Mouse (Mus musculus) adipocyte (in vitro differentiated cells): ENCODE measurements around the gene Cog3.
"Not testable (repeated sequence)": the region's sequence is repeated elsewhere in the genome, so short reads cannot be mapped to it uniquely, and the experiment has no call there.

Source experiments
- DNase-seq: peaks from one replicate; pipeline ENCODE4 v3.0.0-alpha.2; 2016; ENCODE audit warnings: low spot score

Gene Cog3

DNA sequence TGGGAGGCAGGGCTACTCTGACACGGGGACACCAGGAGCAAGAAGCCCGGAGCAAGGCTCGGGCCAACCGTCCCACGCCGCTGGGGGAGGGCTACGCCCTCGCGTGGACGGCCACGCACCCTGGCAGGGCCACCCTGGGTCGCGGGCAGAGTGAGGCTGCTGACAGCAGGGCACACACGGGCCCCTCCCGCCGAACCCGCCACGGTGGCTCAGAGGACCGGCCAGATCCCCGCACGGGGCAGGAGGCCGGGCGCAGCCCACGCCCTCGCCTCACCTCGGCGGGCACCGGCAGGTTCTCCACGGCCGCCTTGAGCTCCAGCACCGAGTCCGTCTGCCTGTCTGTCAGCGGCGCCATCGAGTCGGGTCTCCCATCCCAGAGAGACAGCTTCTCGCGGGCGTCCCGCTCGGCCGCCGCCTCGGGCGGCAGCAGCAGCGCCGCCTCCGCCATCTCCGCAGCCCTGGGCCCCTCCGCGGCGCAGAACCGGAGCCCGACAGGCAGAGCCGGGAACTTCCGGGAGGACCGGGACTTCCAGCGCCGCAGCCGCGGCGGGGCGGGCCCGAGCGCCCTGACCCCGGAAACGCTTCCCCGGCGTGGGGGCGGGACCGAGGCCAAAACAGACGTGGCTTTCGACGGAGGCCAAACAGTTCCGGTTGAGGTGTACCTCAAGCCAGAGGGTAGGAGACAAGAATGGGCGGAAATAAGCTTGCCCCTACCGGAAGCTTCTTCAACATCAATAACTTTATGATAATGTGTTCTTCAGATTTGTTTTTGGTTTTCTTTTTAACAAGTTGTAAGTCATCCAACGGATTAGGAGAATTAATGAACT, at the start of gene Cog3:
Gene Cog3, minus strand, starts transcription at position 527 of the 827 bp plus-strand sequence.
- DNase-seq, result peak; percentile 96

DNA sequence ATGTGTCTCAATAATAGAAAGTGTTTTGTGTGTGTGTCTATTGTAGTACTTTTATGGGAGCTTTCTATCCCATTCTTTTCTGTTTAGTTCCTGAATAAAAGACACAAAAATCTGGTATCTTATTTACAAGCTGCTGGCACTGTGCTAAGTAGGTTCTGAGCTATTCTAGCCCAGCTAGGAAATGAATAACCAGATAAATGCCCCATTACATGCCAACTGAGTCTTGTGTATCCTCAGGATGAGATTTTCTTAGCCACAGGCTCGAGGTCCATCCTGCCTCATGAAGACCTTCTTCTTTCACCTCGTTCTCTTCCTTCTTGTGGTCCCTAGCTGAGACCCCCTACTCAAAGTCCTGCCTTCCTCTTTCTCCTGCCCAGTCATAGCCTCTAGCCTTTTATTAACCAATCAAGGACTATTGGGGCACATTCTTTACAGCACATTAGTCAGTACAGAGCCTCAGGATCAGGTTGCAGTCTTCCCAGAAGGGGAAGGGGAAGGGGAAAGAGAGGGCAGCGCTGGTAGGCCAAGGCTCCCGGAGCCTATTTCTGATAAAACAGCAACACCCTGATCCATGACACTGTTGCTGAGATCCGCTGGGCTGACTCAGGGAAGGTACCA, 43.6 kb upstream of the Cog3 start:
- peak; percentile 67 for DNase-seq

DNA sequence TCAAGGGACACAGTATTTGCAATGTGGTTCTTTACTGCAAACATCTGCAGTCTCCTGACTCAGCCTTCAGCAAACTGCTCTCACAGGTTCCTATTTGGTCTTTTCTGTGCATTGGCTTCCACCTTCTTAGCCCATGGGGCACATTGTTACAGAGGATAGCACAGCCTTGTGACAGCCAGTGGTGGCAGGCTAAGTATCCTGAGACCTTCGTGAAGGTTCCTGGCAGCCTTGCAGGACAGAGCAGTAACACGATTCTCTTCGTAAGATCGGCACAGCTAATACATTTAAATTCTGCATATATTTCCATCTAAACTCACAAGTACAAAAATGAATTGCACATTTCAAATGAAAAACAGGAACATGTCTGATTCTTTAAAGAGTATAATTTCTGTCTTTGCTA, 41.6 kb upstream of the Cog3 start:
- DNase-seq, result no peak

DNA sequence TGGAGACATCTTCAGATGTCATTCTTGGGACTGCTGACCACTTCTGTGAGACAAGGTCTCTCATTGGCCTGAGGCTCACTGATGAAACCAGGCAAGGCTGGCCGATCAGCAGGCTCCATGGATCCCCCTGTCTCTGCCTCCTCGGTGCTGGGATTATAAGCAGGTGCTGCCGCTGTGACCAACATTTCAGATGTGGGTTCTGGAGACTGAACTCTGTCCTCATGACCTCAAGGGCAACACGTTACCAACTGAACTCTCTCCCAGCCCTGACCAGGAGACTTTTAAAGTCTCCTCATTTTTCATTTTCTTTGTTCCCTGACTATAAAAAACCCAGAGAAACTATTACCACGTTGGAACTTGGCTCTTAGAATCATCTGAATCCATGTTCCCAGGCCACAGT, 40.4 kb upstream of the Cog3 start:
- DNase-seq, result no peak

DNA sequence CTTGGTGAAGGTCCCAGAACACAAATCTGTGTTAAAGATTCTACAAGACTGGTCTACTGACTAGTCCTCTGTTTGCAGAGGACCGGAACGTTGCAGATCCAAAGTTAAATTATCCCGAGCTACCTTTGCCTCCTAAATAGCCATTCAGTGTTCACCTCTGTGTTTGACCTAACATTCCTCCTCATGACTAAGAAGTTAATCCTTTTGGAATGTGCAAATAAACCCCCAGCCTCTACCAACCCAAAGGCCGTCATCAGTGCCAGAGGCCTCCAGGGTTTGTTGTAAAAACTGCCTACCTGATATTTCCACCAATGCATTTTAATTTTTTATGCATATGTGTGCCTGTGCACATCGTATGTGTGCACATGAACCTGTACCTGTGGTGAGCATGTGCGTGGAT, 40.0 kb upstream of the Cog3 start:
- no peak for DNase-seq

DNA sequence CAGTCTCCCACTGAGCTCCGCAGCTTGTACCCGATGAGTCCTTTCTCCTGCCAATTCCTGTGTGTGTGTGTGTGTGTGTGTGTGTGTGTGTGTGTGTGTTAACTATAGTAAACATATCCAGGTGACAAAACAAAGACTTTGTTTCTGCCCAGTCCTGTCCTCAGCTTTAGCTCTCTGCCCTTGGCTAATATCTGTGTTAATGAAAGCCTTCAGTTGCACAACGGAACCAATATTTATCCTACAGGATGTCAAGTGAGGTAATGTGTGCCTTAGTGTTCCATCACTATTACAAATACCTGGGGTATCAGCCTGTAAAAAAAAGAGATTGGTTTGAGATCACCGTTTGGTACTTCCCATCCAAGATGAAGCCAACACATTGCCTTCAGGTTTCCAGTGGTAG, 38.8 kb upstream of the Cog3 start:
- no peak for DNase-seq

DNA sequence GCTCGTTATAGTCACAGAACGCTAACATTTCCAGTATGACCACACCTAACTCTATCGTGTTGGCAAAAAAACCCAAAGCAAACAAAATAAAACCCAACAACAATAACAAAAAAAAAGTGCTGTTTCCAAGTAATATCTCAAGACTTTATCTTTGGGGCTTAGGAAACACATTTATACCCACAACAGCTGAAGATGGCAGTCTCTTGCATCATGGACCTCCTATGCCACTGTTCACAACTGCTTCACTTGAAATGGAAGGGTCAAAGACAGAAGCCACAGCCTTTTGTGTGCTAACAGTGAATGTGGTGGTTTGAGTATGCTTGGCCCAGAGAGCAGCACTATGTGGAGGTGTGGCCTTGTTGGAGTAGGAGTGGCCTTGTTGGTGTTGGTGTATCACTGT, 37.1 kb upstream of the Cog3 start:
- DNase-seq, result no peak

DNA sequence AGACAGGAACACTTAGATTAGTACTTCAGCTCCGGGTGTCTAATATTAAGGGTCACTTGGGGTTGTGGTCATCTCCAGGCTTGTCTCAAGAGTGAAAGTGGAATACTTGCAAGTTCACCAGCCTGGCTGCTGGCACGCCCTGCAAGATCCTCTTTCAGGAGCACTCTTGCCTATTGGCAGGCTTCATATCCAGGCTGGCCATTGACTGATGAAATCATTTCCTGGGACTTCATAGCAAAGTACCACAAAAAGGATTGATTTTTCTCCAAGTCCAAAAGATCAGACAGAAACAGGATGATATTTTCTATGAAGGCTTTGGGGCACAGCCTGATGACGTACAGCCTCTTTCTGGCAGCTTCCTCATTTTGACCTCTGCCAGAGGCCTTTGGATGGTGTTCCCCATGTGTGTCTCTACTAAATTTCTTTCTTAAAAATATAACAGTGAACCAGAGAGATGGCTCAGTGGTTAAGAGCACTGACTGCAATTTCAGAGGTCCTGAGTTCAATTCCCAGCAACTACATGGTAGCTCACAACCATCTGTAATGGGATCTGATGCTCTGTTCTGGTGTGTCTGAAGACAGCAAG, 36.2 kb upstream of the Cog3 start:
- DNase-seq, result peak; percentile 70

DNA sequence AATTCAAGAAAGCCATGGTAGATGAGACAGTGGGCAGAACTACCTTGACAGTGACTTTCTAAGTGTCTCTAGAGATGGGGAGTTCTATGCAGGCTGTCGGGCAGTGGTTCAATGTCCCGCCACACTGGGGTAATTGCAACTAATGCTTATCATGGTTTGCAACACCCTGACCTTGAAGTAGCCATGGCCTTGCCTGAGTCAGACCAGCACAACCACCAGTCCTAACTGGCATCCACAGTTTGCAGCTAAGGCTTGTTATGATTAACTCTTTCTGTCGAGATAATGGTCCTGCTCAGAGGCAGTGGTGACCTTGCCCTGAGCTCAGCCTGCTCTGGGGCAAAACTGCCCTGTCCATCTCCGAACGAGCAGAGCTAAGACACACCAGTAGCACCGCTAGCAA, 35.0 kb upstream of the Cog3 start:
- no peak for DNase-seq

DNA sequence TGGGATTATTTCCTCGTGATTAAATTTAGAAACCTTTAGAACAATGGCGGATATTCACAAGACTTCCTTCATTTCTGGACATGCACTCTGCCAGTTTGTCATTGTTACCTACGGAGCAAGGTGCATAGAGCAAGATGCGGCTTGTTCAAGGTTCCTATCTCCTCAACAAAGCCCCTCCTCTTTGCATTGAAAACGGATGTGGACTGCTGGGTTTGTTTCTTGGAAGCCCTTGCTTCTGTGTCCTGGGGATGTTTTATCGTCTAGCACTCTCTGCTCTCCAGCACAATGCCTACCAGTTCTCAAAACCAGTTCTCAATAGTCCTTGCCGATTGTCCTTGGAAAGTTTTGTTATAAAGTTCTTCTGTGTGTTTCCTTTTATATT, 33.5 kb upstream of the Cog3 start:
- no peak for DNase-seq

DNA sequence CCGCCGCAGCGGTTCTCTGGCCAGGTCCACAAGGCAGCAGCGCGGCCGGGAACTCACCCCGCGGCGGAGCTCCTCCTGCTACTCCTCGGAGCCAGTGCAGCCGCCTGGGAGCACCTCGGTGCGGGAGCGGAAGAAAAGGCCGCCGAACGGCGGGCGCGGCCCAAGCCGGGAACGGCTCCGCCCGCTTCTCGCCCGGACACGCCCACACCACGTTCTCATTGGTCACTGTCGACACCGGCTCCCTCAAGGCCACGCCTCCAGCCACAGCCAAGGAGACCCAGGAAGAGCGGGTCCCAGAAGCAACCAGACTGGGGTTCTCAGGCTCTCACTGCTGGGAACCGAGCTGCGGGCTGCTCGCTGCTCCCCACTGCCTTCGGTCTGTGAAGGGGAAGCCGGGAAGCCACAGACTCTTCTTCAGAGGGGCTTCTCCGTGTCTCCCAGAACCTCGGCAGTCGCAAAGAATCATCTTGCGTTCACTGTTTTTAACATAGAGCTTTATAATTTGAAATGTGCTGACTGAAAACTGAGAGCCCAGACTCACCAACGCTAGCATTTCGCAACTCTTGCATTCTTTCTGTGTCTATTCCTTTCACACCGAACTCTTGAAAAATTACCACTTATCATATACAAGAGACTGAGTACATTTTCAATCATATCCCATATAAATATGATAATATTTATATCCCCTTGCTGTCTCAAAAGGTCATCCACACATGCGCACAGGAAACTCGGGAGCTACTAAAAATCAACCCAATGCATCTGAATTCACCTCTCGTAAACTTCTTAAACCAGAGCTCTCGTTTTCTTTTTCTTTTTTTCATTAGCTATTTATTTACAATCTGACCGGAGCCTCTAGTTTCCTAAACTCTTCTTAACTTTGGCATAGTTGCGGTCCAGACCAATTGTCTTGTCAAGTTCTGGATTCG, 32.8 kb upstream of the Cog3 start, which contains the start of gene Slc25a30:
Gene Slc25a30, minus strand, starts transcription at position 170 of the 926 bp plus-strand sequence.
- peak; percentile 91 for DNase-seq

DNA sequence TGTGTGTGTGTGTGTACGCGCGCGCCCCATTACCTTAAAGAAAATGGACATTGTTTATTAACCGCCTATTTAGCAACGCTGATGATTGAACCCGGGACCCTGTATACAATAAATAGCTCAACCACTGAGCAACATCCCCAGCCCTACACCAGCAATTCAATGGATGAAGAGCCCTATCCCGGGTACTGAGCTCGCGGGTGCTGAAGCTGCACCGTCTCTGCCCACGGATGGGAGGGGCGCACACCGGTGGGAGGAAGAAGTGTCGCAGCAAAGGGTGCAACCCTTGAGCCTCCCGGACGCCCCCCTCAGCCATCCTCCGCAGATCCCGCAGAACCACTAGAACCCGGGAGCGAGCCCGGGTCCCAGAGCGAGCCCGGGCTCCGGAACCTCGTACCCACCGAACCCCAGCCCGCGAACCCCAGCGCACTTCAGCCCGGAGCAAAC, 32.1 kb upstream of the Cog3 start:
- no peak for DNase-seq

DNA sequence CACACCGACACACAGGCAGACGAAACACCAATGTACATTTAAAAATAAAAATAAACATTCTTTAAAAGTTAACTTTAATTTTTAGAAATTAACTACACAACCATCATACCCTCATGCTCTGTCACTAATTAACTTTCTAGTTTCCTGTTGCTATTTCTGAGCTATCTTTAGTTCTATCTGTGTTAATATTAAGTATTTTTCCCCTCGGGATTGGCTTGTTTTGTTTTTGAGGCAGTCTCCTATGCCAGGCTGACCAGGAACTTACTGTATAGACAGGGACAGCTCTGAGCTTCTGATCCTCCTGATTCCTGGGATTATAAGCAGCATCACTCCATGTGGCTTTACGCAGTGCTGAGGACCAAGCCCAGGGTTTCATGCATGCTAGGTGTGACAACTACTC, 25.6 kb upstream of the Cog3 start:
- no peak for DNase-seq

DNA sequence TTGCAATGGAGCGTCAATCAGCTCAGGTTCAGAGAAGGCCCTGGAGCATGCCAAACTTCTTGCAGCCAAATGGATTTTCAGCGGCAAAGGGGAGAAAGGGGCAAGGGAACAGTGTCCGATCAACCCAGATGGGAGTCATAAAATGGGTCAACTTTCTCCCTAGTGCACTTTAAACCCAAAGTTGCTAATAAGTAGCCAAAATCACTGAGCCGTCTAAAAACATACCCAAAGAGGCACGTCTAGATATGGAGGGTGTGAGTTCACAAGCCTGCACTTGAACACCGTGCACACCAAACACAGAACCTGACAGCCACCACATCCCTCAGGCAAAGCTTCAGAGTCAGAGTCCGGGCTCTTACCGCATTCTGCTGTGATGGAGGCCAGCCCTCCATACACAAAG, 22.3 kb upstream of the Cog3 start:
- DNase-seq, result no peak

DNA sequence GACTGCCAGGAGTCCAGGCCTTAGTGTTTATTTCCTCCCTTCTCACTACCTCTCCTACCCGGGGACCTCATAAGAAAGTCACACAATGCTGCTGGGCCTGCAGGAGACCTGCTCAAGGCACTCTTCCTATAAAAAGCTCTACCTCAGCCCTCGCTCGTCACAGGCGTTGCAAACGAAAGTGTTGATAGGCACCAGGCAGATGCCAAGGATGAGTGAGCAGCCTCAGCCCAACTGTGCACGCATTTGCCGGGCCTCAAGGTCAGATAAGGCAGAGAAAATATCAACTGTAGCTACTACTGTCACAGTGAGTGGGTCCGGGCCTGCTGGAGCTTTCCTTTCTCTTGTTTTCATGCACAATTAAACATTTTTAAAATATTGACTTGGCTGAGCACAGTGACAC, 19.1 kb upstream of the Cog3 start:
- DNase-seq, result no peak

DNA sequence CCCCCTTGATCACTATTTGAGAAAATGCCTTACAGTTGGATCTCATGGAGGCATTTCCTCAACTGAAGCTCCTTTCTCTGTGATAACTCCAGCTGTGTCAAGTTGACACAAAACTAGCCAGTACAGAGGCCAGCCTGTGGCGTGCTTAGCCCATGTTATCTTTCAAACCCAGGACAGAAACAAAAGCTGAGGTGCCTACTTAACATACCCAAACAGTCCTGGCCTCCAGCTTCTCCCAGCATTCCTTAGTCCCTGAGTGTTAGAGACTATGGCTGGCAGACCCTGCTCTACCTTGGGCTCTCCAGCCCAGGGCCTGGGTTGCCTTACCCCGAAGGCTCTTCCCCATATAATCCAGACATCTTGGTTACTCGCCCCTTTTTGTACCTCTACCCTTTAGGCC, 18.1 kb upstream of the Cog3 start:
- not testable (repeated sequence) for DNase-seq

DNA sequence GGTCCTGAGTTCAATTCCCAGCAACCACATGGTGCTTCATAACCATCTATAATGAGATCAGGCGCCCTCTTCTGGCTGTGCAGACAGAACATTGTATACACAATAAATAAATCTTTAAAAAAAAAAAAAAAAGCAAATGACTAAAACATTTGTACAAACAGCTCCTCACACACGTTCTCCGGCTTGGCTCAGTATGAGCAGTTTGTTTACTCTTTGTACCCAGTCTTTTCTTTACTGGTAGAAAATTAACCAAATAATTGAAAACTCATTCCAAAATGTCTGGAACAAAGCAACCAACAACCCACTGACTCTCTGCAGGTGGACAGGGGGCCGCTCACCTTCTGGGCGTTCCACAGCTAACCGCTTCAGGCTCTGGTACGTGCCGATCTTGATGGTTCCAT, 16.8 kb upstream of the Cog3 start:
- no peak for DNase-seq

DNA sequence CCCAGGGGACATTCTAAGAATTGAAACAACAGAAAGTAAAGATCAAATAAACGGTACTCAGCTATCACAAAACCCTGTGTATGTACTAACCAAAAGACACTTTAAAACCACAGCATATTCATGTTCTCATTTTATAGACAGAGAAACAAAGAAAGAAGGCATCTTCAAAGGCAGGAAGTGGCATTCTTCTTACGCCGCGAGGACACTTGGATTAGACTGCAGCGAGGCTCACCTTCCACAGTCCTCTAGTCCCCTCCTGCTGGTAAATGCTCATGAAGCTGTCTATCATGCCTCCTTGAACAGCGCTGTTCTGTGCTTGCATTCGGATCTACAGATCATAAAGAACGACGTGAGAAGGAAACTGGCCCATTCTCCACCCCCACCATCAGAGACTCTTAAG, 15.0 kb upstream of the Cog3 start:
- DNase-seq, result no peak

DNA sequence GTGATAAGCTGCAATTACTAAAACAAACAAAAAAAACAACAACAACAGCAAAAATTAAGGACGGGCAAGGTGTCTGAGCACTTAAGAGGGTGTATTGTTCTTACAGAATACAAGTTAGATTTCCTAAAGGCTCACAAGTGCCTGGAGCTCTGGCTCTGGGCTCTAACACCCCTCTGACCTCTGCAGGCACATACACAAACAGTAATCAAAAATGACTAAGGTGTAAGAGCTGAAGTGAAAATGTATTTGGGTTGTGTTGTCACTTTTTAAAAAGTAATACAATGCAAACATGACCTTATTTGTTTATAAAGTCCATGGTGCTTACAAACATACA, 13.9 kb upstream of the Cog3 start:
- no peak for DNase-seq

DNA sequence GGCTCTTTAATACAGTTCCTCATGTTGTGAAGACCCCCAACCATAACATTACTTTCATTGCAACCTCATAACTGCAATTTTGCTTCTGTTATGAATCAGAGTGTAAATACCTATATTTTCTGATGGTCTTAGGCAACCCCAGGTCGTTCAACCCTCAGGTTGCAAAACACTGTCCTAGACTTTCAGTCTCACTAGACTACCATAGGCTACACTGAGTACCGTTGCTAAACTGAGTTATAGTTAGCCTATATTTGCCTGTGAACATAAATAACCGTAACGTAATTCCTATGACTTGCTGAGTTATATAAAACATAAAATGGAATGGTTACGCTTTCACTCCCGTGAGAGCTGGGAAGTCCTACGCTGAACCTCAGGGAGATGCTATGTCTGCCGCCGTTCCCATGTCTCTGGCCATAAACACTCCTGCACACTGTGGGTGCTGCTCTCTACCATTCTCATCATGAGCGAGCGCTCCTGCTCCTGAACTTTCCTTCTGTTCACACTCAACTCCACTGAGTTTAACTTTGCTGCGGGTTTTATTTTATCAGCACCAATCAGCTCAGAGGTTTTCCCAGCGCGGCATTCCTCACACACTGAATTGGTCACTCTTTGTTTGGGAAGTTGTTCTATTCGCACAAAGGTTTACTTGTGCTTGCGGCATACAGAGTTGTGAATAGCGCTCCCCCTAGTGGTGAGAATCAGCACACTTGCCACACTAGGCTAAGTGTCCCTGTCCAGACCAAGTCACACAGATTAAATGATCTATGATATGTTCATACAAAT, 13.4 kb upstream of the Cog3 start:
- DNase-seq, result peak; percentile 75

DNA sequence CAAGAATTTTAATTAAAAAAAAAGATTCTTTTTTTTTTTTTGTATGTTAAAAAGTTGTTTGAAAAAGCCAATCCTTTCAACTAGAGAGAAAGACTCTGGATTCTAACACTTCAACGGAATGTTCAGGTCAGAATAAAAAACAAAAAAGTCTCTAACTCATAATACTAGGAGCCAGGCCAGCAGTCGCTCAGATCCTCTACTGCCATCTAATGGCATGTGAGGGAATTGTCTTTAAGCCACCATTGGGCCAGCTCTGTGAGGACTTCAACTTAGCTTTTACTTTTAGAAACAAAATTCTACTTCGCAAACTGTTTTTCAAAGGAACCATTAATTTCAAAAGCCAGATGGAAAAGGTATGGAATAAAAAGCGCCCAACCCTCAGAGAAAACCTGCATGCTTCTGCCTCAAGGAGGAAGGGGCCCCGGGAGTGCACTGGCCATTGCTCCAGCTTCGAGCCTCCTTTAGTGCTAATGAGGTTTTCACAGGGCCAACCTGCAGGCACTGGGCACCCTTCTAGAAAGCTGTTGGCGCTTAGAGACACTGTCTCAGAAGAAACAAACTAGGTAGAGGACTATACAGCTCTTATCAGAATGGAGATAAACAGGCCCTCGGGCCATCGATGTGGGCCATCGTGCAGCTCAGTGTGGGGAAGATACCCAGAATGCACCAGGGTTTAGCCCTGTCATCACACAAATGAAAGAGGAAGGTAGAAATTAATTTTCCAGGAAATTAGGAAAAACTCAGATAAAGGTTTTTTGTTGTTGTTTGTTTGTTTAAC, 6.9 kb upstream of the Cog3 start:
- DNase-seq, result peak; percentile 75
